Mouse (Mus musculus) forebrain, postnatal 0 days (tissue): ENCODE results near the gene Myocos. TPM values are rescaled to one million over a fixed set of nuclear protein-coding genes. Genes with fewer than 3 reads are reported as not detected.
"Not testable (repeated sequence)": the region's sequence is repeated elsewhere in the genome, so short reads cannot be mapped to it uniquely, and the experiment has no call there.

Source experiments
- ATAC-seq: fragments of 200-750 bp; cut with Nextera tagmentation; 2 replicates; pipeline ENCODE4 v1.8.0; 2017; ENCODE audit warnings: mild to moderate bottlenecking, moderate library complexity
- DNase-seq: peaks from one replicate; pipeline ENCODE4 v3.0.0-alpha.2; 2015
- H3K27ac ChIP-seq: fragments of 300-500 bp; sonication (generic); 2 replicates; pipeline ENCODE4 v1.5.1; 2014; ENCODE audit warnings: low read depth, mild to moderate bottlenecking, antibody characterized with exemption, low read length, moderate library complexity, mixed read lengths
- H3K27me3 ChIP-seq: fragments of 300-500 bp; sonication (generic); 2 replicates; pipeline ENCODE4 v1.6.1; 2014; ENCODE audit warnings: mild to moderate bottlenecking, low read length, mixed read lengths; ENCODE audit not compliant: insufficient read depth
- H3K36me3 ChIP-seq: fragments of 300-500 bp; sonication (generic); 2 replicates; pipeline ENCODE4 v1.6.1; 2014; ENCODE audit warnings: mild to moderate bottlenecking, moderate library complexity; ENCODE audit not compliant: insufficient read depth
- H3K4me1 ChIP-seq: fragments of 300-500 bp; sonication (generic); 2 replicates; pipeline ENCODE4 v1.6.1; 2014; ENCODE audit warnings: antibody characterized with exemption; ENCODE audit not compliant: insufficient read depth
- H3K4me2 ChIP-seq: fragments of 300-500 bp; sonication (generic); 2 replicates; pipeline ENCODE4 v1.6.1; 2014; ENCODE audit warnings: low read depth, mild to moderate bottlenecking, moderate library complexity
- H3K4me3 ChIP-seq: fragments of 300-500 bp; sonication (generic); 2 replicates; pipeline ENCODE4 v1.5.1; 2014; ENCODE audit warnings: low read depth, low read length, mixed read lengths
- H3K9ac ChIP-seq: fragments of 300-500 bp; sonication (generic); 2 replicates; pipeline ENCODE4 v1.6.1; 2014; ENCODE audit warnings: mild to moderate bottlenecking
- H3K9me3 ChIP-seq: fragments of 300-500 bp; sonication (generic); 2 replicates; pipeline ENCODE4 v1.6.1; 2016; ENCODE audit warnings: low read length
- CTCF ChIP-seq: sonication (generic); IDR thresholded peaks from 2 replicates; pipeline ENCODE4 v1.5.1; 2016; ENCODE audit warnings: antibody characterized with exemption, control low read depth, low read depth
- WGBS: fragments of 180-500 bp; shearing (Covaris S2); extraction: QIAGEN DNeasy Blood & Tissue Kit; methylation state at CpG from one replicate; pipeline ENCODE4 v1.1.7; 2014; 5-methylcytosine and 5-hydroxymethylcytosine counted together
- polyA plus RNA-seq: library from polyadenylated mRNA; unstranded; fragments of >200 nt; fragmentation: Nextera tagmentation; extraction: Ambion mirVana; gene quantifications from 2 replicates; pipeline ENCODE4 v1.2.1, GENCODE M21; 2015
- total RNA-seq: library from RNA; depleted of rRNA; stranded (reverse); fragments of >200 nt; gene quantifications from 2 replicates; pipeline ENCODE4 v1.2.3, GENCODE M21; 2014

The Myocos gene
- total and polyA plus RNA-seq, 2 experiments from 2014 or later: not detected

DNA sequence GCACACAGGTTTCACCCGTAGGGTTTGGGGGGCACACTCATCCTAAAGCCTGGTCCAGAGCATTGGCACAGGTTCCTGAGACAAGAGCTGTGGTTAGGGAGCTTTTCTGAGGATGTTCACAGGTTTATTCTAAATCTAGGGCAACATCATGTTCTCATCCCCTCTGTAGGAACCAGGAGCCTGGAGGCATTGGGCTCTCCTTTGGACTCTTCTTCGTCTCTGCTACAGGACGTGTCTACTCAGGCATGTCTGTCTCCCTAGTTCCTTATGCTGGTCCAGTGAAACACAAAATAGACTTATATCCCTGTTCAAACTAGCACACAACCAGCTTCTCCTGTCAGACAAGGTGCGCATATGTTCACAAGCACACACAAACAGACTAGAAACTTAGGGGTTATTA lies 19.5 kb downstream of the Myocos start:
- no peak for DNase-seq
- H3K27ac ChIP-seq: no peak overlapping the region
- no peak for TF ChIP-seq CTCF
- H3K9me3 ChIP-seq: no peaks in the 10 kb centered on the region
- no peaks in the 10 kb centered on the region for H3K36me3 ChIP-seq
- no peak for ATAC-seq
- H3K27me3 ChIP-seq: no peaks in the 10 kb centered on the region
- 90% methylated on average over 4 of the region's 4 CpGs for WGBS
- H3K9ac ChIP-seq: no peak overlapping the region
- no peak overlapping the region for H3K4me3 ChIP-seq
- H3K4me1 ChIP-seq: no peaks in the 10 kb centered on the region
- H3K4me2 ChIP-seq: no peak overlapping the region

DNA sequence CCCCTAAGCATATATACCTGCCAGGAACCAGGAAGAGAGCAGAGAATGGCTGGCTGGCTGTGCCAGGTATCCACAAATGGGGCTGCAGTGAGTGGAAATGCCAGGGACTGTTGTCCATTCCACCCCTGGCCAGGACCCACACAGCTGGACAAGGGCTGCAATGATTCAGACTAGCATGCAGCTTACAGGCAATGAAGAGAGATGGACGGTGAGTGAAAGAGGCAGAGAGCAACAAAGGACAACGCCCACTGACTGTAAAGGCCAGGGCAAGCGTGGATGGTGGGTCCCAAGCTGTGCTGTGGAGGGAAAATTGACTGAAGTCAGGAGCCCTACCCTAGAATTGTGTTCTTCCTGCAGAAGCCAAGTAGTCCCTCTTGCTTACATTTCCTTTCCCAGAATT lies 21.5 kb downstream of the Myocos start:
- Histone ChIP-seq H3K4me1 (no peaks in the 10 kb centered on the region), H3K9me3 (no peaks in the 10 kb centered on the region), H3K36me3 (no peaks in the 10 kb centered on the region), H3K4me3 (no peak overlapping the region), H3K27me3 (no peaks in the 10 kb centered on the region), H3K27ac (no peak overlapping the region), H3K4me2 (no peak overlapping the region), H3K9ac (no peak overlapping the region)
- no peak for TF ChIP-seq CTCF
- 63% methylated on average over 3 of the region's 3 CpGs for WGBS
- DNase-seq: no peak
- ATAC-seq: no peak

DNA sequence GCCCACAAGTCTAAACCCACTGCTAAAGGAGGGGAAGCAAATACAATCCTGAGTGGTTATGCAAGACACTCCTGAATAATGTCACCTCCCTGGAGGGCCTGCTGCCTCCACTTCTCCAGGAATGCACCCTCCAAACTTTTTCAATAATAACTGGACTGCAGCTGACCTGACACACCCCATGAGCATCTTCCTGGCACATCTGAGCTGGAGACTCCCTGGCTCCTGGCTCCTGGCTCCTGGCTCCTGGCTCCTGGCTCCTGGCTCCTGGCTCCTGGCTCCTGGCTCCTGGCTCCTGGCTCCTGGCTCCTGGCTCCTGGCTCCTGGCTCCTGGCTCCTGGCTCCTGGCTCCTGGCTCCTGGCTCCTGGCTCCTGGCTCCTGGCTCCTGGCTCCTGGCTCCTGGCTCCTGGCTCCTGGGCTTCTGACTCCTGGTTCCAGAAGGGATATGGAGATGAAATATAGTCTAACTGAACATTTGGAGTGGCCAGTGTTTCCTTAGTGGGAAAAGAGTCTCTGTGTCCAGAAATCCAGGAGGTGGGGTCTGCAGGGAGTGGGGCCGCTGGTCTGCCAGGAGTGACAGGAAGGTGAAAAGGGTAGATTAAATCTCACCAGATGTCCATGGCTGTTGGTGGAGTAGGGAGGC lies 22.6 kb downstream of the Myocos start:
- not testable (repeated sequence) for H3K27ac ChIP-seq, H3K4me3 ChIP-seq, H3K27me3 ChIP-seq, H3K4me2 ChIP-seq, H3K4me1 ChIP-seq, H3K36me3 ChIP-seq, DNase-seq, ATAC-seq, H3K9ac ChIP-seq, H3K9me3 ChIP-seq
- WGBS: 63% methylated on average over 1 of the region's 1 CpGs

DNA sequence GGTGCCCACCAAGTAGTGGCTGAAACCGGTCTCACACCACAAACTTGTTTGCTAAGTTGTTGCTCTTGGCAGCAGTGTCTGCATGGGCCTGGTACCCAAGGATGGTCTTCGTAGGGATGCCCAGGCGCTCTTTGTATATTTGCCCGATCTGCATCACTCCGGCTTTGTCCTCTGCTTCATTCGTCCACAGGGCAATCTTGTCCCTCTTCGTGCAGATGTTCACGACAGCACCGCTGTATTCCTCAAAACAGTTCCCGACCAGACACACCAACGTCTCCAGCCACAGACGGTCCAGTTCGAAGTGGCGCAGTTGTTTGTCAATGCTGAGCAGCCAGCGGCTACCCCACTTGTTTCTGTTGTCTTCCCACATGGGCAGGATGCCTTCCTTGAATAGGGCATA lies 29.7 kb downstream of the Myocos start:
- H3K27me3 ChIP-seq, H3K4me3 ChIP-seq, H3K9ac ChIP-seq, H3K27ac ChIP-seq, H3K4me1 ChIP-seq, H3K4me2 ChIP-seq, DNase-seq, ATAC-seq, H3K36me3 ChIP-seq, H3K9me3 ChIP-seq: not testable (repeated sequence)
- 95% methylated on average over 15 of the region's 15 CpGs for WGBS

DNA sequence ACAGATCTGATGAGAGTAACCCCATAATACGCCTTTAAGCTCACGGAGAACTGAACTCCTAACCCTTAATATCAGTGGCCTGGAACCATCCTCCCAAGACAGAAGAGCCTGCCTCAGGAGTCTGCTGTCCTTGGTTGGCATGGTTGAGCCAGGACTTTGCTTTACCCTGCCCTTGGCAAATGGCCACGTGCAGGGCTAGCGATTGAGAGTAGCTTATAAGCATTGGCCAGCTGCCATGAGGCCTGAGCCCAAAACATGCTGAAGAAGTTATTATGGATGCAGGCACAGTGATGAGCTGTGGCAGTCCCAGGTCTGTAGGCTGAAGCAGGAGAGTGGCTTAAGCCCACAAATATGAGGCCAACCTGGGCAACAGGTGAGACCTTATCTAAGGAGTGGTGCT lies 30.2 kb downstream of the Myocos start:
- DNase-seq, H3K9ac ChIP-seq, H3K27me3 ChIP-seq, ATAC-seq, H3K36me3 ChIP-seq, H3K4me1 ChIP-seq, H3K9me3 ChIP-seq, H3K4me2 ChIP-seq, H3K4me3 ChIP-seq, H3K27ac ChIP-seq: not testable (repeated sequence)
- 67% methylated on average over 4 of the region's 4 CpGs for WGBS

DNA sequence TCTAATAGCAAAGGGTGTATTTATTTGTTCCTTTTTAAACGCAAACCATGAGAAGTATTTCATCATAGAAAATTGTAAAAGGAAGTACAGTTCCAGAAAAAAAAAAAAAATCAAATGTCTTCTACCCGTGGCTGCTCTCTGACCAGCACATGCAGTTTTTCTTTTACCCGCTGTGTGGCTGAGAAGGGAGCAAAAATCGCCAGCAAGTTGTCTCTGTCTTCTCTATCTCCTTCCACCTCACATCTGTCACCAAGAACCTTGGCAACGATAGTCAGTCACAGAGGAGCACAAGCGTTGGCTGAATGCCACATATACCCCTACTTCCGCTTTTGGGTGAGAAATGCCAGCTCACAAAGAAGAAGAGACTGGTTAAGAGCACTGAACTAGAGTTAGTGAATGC lies 32.8 kb downstream of the Myocos start:
- H3K4me1 ChIP-seq: 0 out of 2 replicates have a peak, but pooled peaks cover 2% of the 10 kb centered on the region
- no peaks in the 10 kb centered on the region for H3K27me3 ChIP-seq
- ATAC-seq (no peak), DNase-seq (peak; percentile 35)
- H3K27ac ChIP-seq: no peak overlapping the region
- no peak overlapping the region for H3K9ac ChIP-seq
- no peaks in the 10 kb centered on the region for H3K9me3 ChIP-seq
- no peaks in the 10 kb centered on the region for H3K36me3 ChIP-seq
- H3K4me2 ChIP-seq: no peak overlapping the region
- TF ChIP-seq CTCF: no peak
- H3K4me3 ChIP-seq: no peak overlapping the region
- WGBS: 38% methylated on average over 7 of the region's 7 CpGs

DNA sequence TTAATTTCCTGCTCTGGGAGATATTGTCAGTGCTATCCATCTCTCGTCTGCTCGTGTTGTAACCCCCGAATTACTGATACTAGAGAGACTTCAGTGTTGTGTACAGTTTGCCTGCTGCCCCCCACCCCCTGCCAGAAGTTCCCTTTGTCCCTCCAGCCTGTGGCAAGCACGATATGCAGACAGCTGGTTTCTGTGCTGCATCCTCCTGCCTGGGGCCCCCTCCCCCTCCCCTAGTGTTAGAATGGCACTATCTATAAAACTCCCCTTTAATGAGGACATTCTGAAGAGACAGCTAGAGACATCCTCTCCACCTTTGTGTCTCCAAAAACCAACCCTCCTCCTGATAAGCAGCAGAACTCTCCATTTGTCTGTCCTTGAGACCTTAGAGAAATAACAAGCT lies 34.1 kb downstream of the Myocos start:
- H3K4me2 ChIP-seq: no peak overlapping the region
- H3K36me3 ChIP-seq: no peaks in the 10 kb centered on the region
- no peaks in the 10 kb centered on the region for H3K9me3 ChIP-seq
- ATAC-seq (no peak), DNase-seq (no peak)
- 0 out of 2 replicates have a peak, but pooled peaks cover 2% of the 10 kb centered on the region for H3K4me1 ChIP-seq
- H3K27ac ChIP-seq: no peak overlapping the region
- no peak for TF ChIP-seq CTCF
- no peak overlapping the region for H3K9ac ChIP-seq
- no peak overlapping the region for H3K4me3 ChIP-seq
- WGBS: 50% methylated on average over 4 of the region's 4 CpGs
- no peaks in the 10 kb centered on the region for H3K27me3 ChIP-seq
